Mouse (Mus musculus) olfactory bulb, adult 2 months (tissue): ENCODE results near the gene Elovl5. TPM values are rescaled to one million over a fixed set of nuclear protein-coding genes. Genes with fewer than 3 reads are reported as not detected.

Source experiments
- H3K27ac ChIP-seq: fragments of 200-500 bp; 2 replicates; pipeline ENCODE4 v1.5.1; 2012; ENCODE audit warnings: low read depth, low read length; ENCODE audit not compliant: insufficient read depth
- H3K4me1 ChIP-seq: fragments of 200-500 bp; 2 replicates; pipeline ENCODE4 v1.6.1; 2012; ENCODE audit warnings: low read length; ENCODE audit not compliant: control insufficient read depth, insufficient read depth
- H3K4me3 ChIP-seq: fragments of 200-500 bp; 2 replicates; pipeline ENCODE4 v1.5.1; 2012; ENCODE audit warnings: mild to moderate bottlenecking, low read depth, low read length, moderate library complexity; ENCODE audit not compliant: insufficient read depth
- CTCF ChIP-seq: fragments of 200-500 bp; IDR thresholded peaks from 2 replicates; pipeline ENCODE4 v1.5.1; 2012; ENCODE audit warnings: low read depth, mild to moderate bottlenecking, low read length, moderate library complexity; ENCODE audit not compliant: insufficient read depth
- POLR2A ChIP-seq: fragments of 200-500 bp; IDR thresholded peaks from 2 replicates; pipeline ENCODE4 v1.6.1; 2012; ENCODE audit warnings: mild to moderate bottlenecking, low read depth, low read length, moderate library complexity; ENCODE audit not compliant: insufficient read depth
- WGBS: fragments of 180-500 bp; shearing (Covaris S2); methylation state at CpG from one replicate; pipeline ENCODE4 v1.1.7; 2018; 5-methylcytosine and 5-hydroxymethylcytosine counted together
- polyA plus RNA-seq: library from polyadenylated mRNA; stranded (reverse); fragments of >200 nt; gene quantifications from 2 replicates; pipeline ENCODE4 v1.2.4, GENCODE M21; 2012; ENCODE audit warnings: low replicate concordance; ENCODE audit not compliant: missing spikeins, insufficient read depth, insufficient read length

Gene Elovl5
- polyA plus RNA-seq, 1 experiment = 644 TPM

DNA sequence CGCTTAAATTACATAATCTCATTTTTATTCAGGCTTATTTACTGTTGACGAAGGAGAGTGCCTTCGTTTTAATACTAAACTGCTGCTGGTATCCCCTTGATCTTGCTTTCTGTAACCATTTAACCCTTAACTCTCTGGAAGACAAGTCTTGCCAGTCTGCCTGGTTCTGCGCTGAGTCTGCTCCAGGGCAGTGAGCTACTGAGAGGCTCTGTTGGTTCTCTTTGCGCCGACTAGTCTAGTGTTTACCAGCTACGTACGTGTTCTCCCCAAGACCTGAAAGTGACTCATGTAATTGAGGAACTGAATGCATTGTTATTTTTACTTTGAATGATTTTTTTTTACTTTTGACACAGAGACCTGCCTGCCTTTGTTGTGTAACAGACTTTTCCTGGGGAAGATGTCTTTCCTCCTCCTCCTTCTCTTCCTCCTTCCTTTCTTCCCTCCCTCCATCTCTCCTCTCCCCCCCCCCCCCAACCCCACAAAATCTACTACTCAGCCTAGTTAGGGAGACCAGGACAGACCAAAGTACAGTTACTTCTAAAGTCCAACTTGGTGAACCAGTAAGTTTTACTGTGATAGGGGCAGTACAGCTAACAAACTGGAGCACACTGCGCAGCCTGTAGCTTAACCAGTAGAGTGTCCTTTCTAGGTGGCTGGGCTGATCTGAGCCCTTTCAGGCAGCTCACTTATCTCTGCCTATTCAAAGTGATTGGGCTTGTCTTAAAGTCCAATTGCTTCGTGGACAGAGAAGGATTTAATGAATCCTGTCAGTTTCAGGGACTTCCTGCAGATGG is 18.9 kb downstream of the Elovl5 start:
- Histone ChIP-seq H3K4me3 (no peak overlapping the region), H3K27ac (no peak overlapping the region), H3K4me1 (peaks cover 26% of the 10 kb centered on the region)
- 50% methylated on average over 10 of the region's 10 CpGs for WGBS
- no peak for TF ChIP-seq CTCF
- no peak for TF ChIP-seq POLR2A

DNA sequence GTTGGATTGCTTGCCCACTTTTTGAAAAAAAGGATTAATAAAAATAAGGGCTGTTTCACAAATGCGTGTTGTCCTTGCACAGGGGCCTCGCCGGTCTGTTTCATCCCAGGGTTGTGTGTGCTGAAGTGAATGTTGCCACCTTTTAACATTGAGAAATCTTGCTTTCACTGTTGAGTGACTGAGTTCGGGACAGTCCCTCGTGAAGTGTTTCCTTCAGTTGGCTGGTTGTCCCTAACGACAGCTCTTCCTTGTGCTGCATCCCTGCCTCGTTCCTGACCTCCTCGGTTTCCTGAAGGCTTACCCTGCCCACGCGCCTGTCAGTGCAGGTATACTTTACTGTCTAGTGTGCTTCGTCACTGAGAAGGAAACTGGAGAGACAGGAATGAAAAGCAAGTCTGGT is 20.7 kb downstream of the Elovl5 start:
- TF ChIP-seq CTCF = no peak
- no peak for TF ChIP-seq POLR2A
- Histone ChIP-seq H3K4me1 (peaks cover 24% of the 10 kb centered on the region), H3K4me3 (no peak overlapping the region), H3K27ac (no peak overlapping the region)
- WGBS = 74% methylated on average over 11 of the region's 11 CpGs

GRCm38 (mm10) chr9:77938761-77939553 is 21.8 kb downstream of the Elovl5 start:
- peaks cover 21% of the 10 kb centered on the region for H3K4me1 ChIP-seq
- no peak overlapping the region for H3K27ac ChIP-seq
- no peak overlapping the region for H3K4me3 ChIP-seq
- TF ChIP-seq CTCF (no peak), POLR2A (no peak)
- WGBS = 44% methylated on average over 13 of the region's 13 CpGs

- H3K27ac ChIP-seq = no peak overlapping the region
- no peak overlapping the region for H3K4me3 ChIP-seq
- peaks cover 21% of the 10 kb centered on the region for H3K4me1 ChIP-seq
- WGBS = 41% methylated on average over 5 of the region's 5 CpGs
- TF ChIP-seq CTCF = no peak
- TF ChIP-seq POLR2A = no peak
These were observed 22.4 kb downstream of the Elovl5 start for GRCm38 (mm10) chr9:77939554-77939920.

DNA sequence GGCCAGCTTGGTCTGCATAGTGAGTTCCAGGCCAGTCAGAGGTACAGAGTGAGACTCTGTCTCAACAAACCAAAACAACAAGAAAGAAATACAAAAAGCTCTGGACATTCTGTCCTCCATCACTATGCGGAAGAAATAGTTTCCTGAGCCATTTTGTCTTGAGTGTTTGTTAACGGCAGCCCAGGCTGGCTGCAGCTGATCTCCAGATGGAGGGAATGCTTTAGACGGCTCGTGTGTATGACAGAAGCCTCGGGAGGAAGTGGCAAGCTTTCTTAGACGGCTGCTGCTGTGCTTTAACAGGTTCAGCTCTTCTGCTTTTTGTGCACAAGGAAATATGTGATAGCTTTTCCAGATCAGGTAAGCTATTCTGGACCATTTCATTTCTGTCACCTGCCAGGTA is 23.9 kb downstream of the Elovl5 start:
- TF ChIP-seq CTCF (no peak), POLR2A (no peak)
- peaks cover 21% of the 10 kb centered on the region for H3K4me1 ChIP-seq
- 58% methylated on average over 6 of the region's 6 CpGs for WGBS
- H3K4me3 ChIP-seq = no peak overlapping the region
- no peak overlapping the region for H3K27ac ChIP-seq

GRCm38 (mm10) chr9:77941836-77942235 is 24.7 kb downstream of the Elovl5 start:
- Histone ChIP-seq H3K4me3 (no peak overlapping the region), H3K27ac (no peak overlapping the region), H3K4me1 (peaks cover 21% of the 10 kb centered on the region)
- TF ChIP-seq POLR2A (no peak), CTCF (no peak)
- WGBS = 92% methylated on average over 9 of the region's 9 CpGs

DNA sequence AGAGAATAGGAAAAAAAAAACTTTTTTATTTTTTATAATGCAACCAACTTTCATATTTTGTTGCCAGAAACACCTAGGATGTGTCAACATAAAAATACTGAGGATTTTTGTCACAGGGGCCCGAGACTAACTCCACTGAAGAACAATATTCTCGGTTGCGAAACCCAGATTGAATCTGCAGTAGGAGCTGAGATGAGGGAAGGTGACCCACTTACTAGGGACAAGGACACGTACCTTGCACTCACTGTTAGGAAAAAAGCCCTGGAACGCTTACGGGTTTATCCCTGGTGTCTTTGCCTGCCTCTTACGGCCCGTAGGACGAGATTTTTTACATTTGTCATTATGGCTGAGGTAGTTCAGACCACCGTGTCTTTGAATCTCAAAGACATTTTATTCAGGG is 25.2 kb downstream of the Elovl5 start:
- no peak overlapping the region for H3K27ac ChIP-seq
- TF ChIP-seq POLR2A (no peak), CTCF (no peak)
- H3K4me3 ChIP-seq = no peak overlapping the region
- WGBS = 85% methylated on average over 10 of the region's 10 CpGs
- H3K4me1 ChIP-seq = peaks cover 16% of the 10 kb centered on the region

- no peak overlapping the region for H3K4me3 ChIP-seq
- TF ChIP-seq CTCF = no peak
- TF ChIP-seq POLR2A = no peak
- 91% methylated on average over 2 of the region's 2 CpGs for WGBS
- no peak overlapping the region for H3K27ac ChIP-seq
- H3K4me1 ChIP-seq = peaks cover 10% of the 10 kb centered on the region
These were observed 26.2 kb downstream of the Elovl5 start for GRCm38 (mm10) chr9:77943316-77943715.

- Histone ChIP-seq H3K4me3 (no peak overlapping the region), H3K27ac (no peak overlapping the region), H3K4me1 (peaks cover 6% of the 10 kb centered on the region)
- 82% methylated on average over 3 of the region's 3 CpGs for WGBS
- TF ChIP-seq CTCF = no peak
- TF ChIP-seq POLR2A = no peak
These were observed 27.0 kb downstream of the Elovl5 start for GRCm38 (mm10) chr9:77944195-77944594.
